Mouse (Mus musculus) CH12.LX (cell line): ENCODE measurements around the gene Cep135. TPM values are rescaled to one million over a fixed set of nuclear protein-coding genes. Genes with fewer than 3 reads are reported as not detected.

ENCODE experiments used
- DNase-seq: peaks from one replicate; pipeline ENCODE4 v3.0.0-alpha.2; 2013; ENCODE audit errors: extremely low read depth
- H3K27ac ChIP-seq: 2 replicates; pipeline ENCODE4 v1.5.1; 2012; ENCODE audit warnings: low read depth, mild to moderate bottlenecking, control low read depth, moderate library complexity; ENCODE audit not compliant: insufficient read depth
- H3K27me3 ChIP-seq: replicated peaks from 2 replicates; pipeline ENCODE3; 2012; ENCODE audit warnings: inconsistent platforms
- H3K36me3 ChIP-seq, 2 experiments: replicated peaks in 1 of 2; 2 replicates each; pipeline versions ENCODE3 to v1.6.1; 2012; ENCODE audit warnings: inconsistent platforms in 1 of 2, low read length in 1 of 2, mild to moderate bottlenecking in 1 of 2, mixed read lengths in 1 of 2, moderate library complexity in 1 of 2; ENCODE audit not compliant: control insufficient read depth in 1 of 2, insufficient read depth in 1 of 2
- H3K4me1 ChIP-seq, 2 experiments: 2 replicates each; pipeline ENCODE4 v1.6.1; 2012; ENCODE audit warnings: inconsistent platforms in 1 of 2, moderate library complexity in 1 of 2; ENCODE audit not compliant: insufficient read depth in 2 of 2, control insufficient read depth in 1 of 2
- H3K4me2 ChIP-seq: 2 replicates; pipeline ENCODE4 v1.6.1; 2012; ENCODE audit warnings: low read depth, mild to moderate bottlenecking, control low read depth; ENCODE audit not compliant: poor library complexity, insufficient read depth, severe bottlenecking
- H3K4me3 ChIP-seq, 3 experiments: fragments of 150-350 bp in 1 of 3; sonication (generic) in 1 of 3; replicated peaks in 1 of 3; 2 replicates each; pipeline versions ENCODE3 to v1.5.1; 2011 to 2012; ENCODE audit warnings: low read depth in 2 of 3, low read length in 2 of 3, mild to moderate bottlenecking in 2 of 3, moderate library complexity in 2 of 3, control low read depth in 1 of 3, improper control_type of control experiment in 1 of 3, inconsistent platforms in 1 of 3, mixed read lengths in 1 of 3; ENCODE audit not compliant: poor library complexity in 1 of 3
- H3K79me2 ChIP-seq: replicated peaks from 2 replicates; pipeline ENCODE4 v1.6.1; 2012; ENCODE audit warnings: mild to moderate bottlenecking, moderate library complexity; ENCODE audit not compliant: control insufficient read depth, poor library complexity, insufficient read depth, severe bottlenecking; ENCODE audit errors: extremely low read depth
- H3K9ac ChIP-seq: 2 replicates; pipeline ENCODE4 v1.6.1; 2012; ENCODE audit warnings: low read depth, mild to moderate bottlenecking, control low read depth, moderate library complexity; ENCODE audit not compliant: insufficient read depth
- H3K9me3 ChIP-seq: replicated peaks from 2 replicates; pipeline ENCODE3; 2012; ENCODE audit warnings: low read length, inconsistent platforms, mixed read lengths
- BHLHE40 ChIP-seq: IDR thresholded peaks from 2 replicates; pipeline ENCODE4 v1.6.1; 2011; ENCODE audit warnings: mild to moderate bottlenecking, low read depth, low read length, improper control_type of control experiment
- CHD1 ChIP-seq: IDR thresholded peaks from 2 replicates; pipeline ENCODE4 v1.6.1; 2012; ENCODE audit warnings: low read depth, low read length, improper control_type of control experiment, inconsistent platforms
- CHD2 ChIP-seq: IDR thresholded peaks from 2 replicates; pipeline ENCODE4 v1.6.1; 2011; ENCODE audit warnings: low read length, improper control_type of control experiment
- CTCF ChIP-seq, 2 experiments: IDR thresholded peaks in 1 of 2; conservative IDR thresholded peaks in 1 of 2; 2 replicates each; pipeline ENCODE4 v1.5.1; 2011 to 2012; ENCODE audit warnings: low read depth in 2 of 2, low read length in 2 of 2, improper control_type of control experiment in 1 of 2, inconsistent platforms in 1 of 2, mild to moderate bottlenecking in 1 of 2, moderate library complexity in 1 of 2
- EP300 ChIP-seq: IDR thresholded peaks from 2 replicates; pipeline ENCODE4 v1.6.1; 2011; ENCODE audit warnings: low read length, improper control_type of control experiment
- ETS1 ChIP-seq: conservative IDR thresholded peaks from 2 replicates; pipeline ENCODE4 v1.6.1; 2012; ENCODE audit warnings: low read depth, mild to moderate bottlenecking, inconsistent platforms, low read length, improper control_type of control experiment, moderate library complexity
- GABPA ChIP-seq: IDR thresholded peaks from 2 replicates; pipeline ENCODE4 v1.6.1; 2012; ENCODE audit warnings: low read depth, low read length, improper control_type of control experiment, inconsistent platforms; ENCODE audit not compliant: insufficient replicate concordance
- IRF4 ChIP-seq: IDR thresholded peaks from 2 replicates; pipeline ENCODE4 v1.6.1; 2014; ENCODE audit warnings: low read depth, mild to moderate bottlenecking, inconsistent platforms, low read length, improper control_type of control experiment
- JUN ChIP-seq: IDR thresholded peaks from 2 replicates; pipeline ENCODE4 v1.6.1; 2011; ENCODE audit warnings: low read depth, mild to moderate bottlenecking, low read length, improper control_type of control experiment, moderate library complexity; ENCODE audit not compliant: insufficient read depth
- JUND ChIP-seq: conservative IDR thresholded peaks from 2 replicates; pipeline ENCODE4 v1.6.1; 2011; ENCODE audit warnings: low read depth, low read length, improper control_type of control experiment
- MAFK ChIP-seq: IDR thresholded peaks from 2 replicates; pipeline ENCODE4 v1.6.1; 2011; ENCODE audit warnings: low read length, improper control_type of control experiment; ENCODE audit not compliant: insufficient replicate concordance
- MAZ ChIP-seq: IDR thresholded peaks from 2 replicates; pipeline ENCODE4 v1.6.1; 2012; ENCODE audit warnings: low read depth, mild to moderate bottlenecking, inconsistent platforms, low read length, improper control_type of control experiment, moderate library complexity
- MEF2A ChIP-seq: IDR thresholded peaks from 2 replicates; pipeline ENCODE4 v1.6.1; 2014; ENCODE audit warnings: low read depth, mild to moderate bottlenecking, inconsistent platforms, low read length, improper control_type of control experiment, borderline replicate concordance
- NELFE ChIP-seq: IDR thresholded peaks from 2 replicates; pipeline ENCODE4 v1.6.1; 2011; ENCODE audit warnings: low read depth, low read length, improper control_type of control experiment
- NRF1 ChIP-seq: IDR thresholded peaks from 2 replicates; pipeline ENCODE4 v1.6.1; 2014; ENCODE audit warnings: low read depth, mild to moderate bottlenecking, inconsistent platforms, low read length, improper control_type of control experiment, moderate library complexity
- POLR2A ChIP-seq: IDR thresholded peaks from 2 replicates; pipeline ENCODE4 v1.6.1; 2011; ENCODE audit warnings: low read depth, mild to moderate bottlenecking, improper control_type of control experiment, low read length
- RAD21 ChIP-seq: IDR thresholded peaks from 2 replicates; pipeline ENCODE4 v1.6.1; 2011; ENCODE audit warnings: low read depth, mild to moderate bottlenecking, low read length, improper control_type of control experiment, moderate library complexity
- TBP ChIP-seq: conservative IDR thresholded peaks from 2 replicates; pipeline ENCODE4 v1.6.1; 2011; ENCODE audit warnings: low read depth, low read length, improper control_type of control experiment
- UBTF ChIP-seq: IDR thresholded peaks from 2 replicates; pipeline ENCODE4 v1.6.1; 2012; ENCODE audit warnings: low read depth, mild to moderate bottlenecking, inconsistent platforms, low read length, improper control_type of control experiment, moderate library complexity
- ZC3H11A ChIP-seq: IDR thresholded peaks from 2 replicates; pipeline ENCODE4 v1.6.1; 2012; ENCODE audit warnings: low read depth, mild to moderate bottlenecking, inconsistent platforms, low read length, improper control_type of control experiment
- ZMIZ1 ChIP-seq: IDR thresholded peaks from 2 replicates; pipeline ENCODE4 v1.6.1; 2012; ENCODE audit warnings: low read depth, mild to moderate bottlenecking, inconsistent platforms, low read length, improper control_type of control experiment
- dilution Hi-C: fragments of 300-500 bp; cut with MboI; formaldehyde crosslinking; loops from 2 replicates; pipeline ENCODE4 v1.14.3; 2020; ENCODE audit warnings: low sequenced_read_pairs; ENCODE audit not compliant: extremely low pct_unique_long_range_greater_than_20kb, extremely low pct_ligation_motif_present
- in situ Hi-C: fragments of 300-500 bp; cut with MboI; formaldehyde crosslinking; loops from 3 replicates; pipeline ENCODE4 v1.14.3; 2019; ENCODE audit warnings: low sequenced_read_pairs, low pct_ligation_motif_present, low pct_unique_long_range_greater_than_20kb, mixed read lengths
- polyA plus RNA-seq: library from polyadenylated mRNA; unstranded; fragments of >175 nt; gene quantifications from 2 replicates; pipeline ENCODE4 v1.2.1, GENCODE M21; 2012; ENCODE audit warnings: low read depth; ENCODE audit not compliant: insufficient read length
- total RNA-seq, 2 experiments: library from RNA; depleted of rRNA; stranded (reverse); fragments of 300-350 nt in 1 of 2; fragments of >200 nt in 1 of 2; gene quantifications; 2 replicates each; pipeline ENCODE4 v1.2.3; 2012 to 2014

The Cep135 gene
- total and polyA plus RNA-seq, 3 experiments, result 8.0 to 12.1 (median 11.7) TPM

DNA sequence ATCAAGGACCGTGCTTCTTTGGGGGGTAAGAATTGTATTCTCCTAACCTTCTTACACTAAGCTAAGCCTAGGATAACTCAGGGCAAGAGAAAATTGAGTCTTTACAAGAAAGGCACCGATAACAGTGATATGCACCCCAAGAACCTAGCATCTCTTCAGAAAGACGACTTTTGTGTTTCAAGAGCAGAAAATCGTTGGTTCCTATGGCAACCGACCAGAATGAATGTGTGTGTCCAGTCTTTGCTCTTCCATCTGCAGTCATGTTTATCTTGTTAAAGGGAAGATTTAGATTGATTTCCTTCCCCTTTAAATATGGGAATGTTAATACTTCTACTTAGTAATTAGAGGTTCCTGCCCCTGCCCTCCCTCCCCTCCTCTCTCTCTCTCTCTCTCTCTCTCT lies 95.0 kb downstream of the Cep135 start:
- Histone ChIP-seq H3K4me2 (no peak overlapping the region), H3K79me2 (no peaks in the 10 kb centered on the region), H3K4me3 (no peak overlapping the region), H3K4me1 (no peaks in the 10 kb centered on the region), H3K9me3 (no peaks in the 10 kb centered on the region), H3K27ac (no peak overlapping the region), H3K27me3 (no peaks in the 10 kb centered on the region), H3K36me3 (no peaks in the 10 kb centered on the region), H3K9ac (no peak overlapping the region)
- DNase-seq, result no peak
- TF ChIP-seq POLR2A (no peak), IRF4 (no peak), ZC3H11A (no peak), UBTF (no peak), CTCF (conservative IDR thresholded peaks at IDR 0.05 in 1 of 2, IDR thresholded peaks at IDR 0.05 in 1 of 2; ENCODE audit: low read depth in 2 of 2, low read length in 2 of 2) (no peak), JUND (no peak), CHD2 (no peak), GABPA (no peak), MEF2A (no peak), MAFK (no peak), MAZ (no peak), CHD1 (no peak), ETS1 (no peak), BHLHE40 (no peak), NRF1 (no peak), EP300 (no peak), ZMIZ1 (no peak)
- in situ Hi-C loops (no loop called here), dilution Hi-C loops (no loop called here)

DNA sequence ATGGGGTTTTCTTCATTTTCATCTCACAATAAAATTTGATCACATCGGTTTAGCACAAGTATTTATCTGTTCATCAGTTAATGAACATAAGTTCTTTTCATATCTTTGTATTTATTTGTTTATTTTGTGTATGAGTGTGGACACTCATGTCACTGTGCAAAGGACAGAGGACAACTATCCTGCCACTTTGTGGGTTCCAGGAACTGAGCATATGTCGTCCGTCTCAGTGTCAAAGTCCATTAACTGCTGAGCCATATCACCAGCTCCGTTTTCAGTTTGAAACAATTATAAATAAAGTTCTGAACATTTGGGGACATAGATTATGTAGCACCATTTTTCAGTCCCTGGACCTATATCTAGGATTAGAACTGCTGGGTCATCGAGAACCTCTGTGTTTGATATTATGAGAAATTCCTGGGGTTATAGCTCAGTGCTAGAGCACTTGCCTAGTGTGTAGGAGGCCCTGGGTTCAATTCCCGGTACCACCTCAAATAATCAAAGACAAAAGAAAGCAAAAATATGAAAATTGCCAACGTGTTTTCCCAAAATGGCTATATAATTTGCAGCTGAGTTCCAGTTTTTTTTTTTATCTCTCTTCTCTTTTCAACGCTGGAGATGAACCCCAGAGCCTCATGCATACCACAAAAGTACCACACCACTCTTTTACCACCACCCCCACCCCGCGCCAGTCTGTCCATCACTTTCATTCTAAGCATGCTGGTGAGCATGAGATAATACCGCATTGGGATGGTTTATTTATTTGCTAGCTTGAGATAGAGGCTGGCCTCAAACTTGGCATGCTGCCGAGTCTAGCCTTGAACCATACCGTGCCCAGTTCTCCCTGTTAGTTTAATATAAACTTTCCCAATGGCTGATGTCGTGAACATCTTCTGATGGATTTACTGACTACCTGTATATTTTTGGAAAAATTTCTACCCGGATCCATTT lies 96.4 kb downstream of the Cep135 start:
- H3K79me2 ChIP-seq, result no peaks in the 10 kb centered on the region
- H3K9ac ChIP-seq, result no peak overlapping the region
- in situ Hi-C loops (no loop called here), dilution Hi-C loops (no loop called here)
- DNase-seq, result no peak
- no peaks in the 10 kb centered on the region for H3K27me3 ChIP-seq
- TF ChIP-seq NELFE (no peak), MAZ (no peak), ETS1 (no peak), MAFK (no peak), ZC3H11A (no peak), RAD21 (no peak), MEF2A (no peak), IRF4 (no peak), TBP (no peak), JUN (no peak)
- no peaks in the 10 kb centered on the region for H3K4me1 ChIP-seq
- H3K27ac ChIP-seq, result no peak overlapping the region
- H3K4me3 ChIP-seq, result no peak overlapping the region
- H3K9me3 ChIP-seq, result no peaks in the 10 kb centered on the region
- H3K4me2 ChIP-seq, result no peak overlapping the region
- no peaks in the 10 kb centered on the region for H3K36me3 ChIP-seq
